Mouse (Mus musculus) neural tube, embryonic 13.5 days (tissue): ENCODE measurements around the gene F2rl1. TPM values are rescaled to one million over a fixed set of nuclear protein-coding genes. Genes with fewer than 3 reads are reported as not detected.
A peak's percentile ranks its signal among the peaks of the same experiment; 100 is the strongest.

Experiments used
- ATAC-seq: fragments of 200-750 bp; cut with Nextera tagmentation; 2 replicates; pipeline ENCODE4 v1.8.0; 2017; ENCODE audit warnings: low read depth, mild to moderate bottlenecking, moderate TSS enrichment, moderate library complexity
- H3K27ac ChIP-seq: fragments of 300-500 bp; sonication (generic); replicated peaks from 2 replicates; pipeline ENCODE4 v1.5.1; 2015; ENCODE audit warnings: moderate library complexity, mild to moderate bottlenecking, inconsistent platforms
- H3K27me3 ChIP-seq: fragments of 300-500 bp; sonication (generic); 2 replicates; pipeline ENCODE4 v1.6.1; 2015; ENCODE audit warnings: mild to moderate bottlenecking, inconsistent platforms
- H3K36me3 ChIP-seq: fragments of 300-500 bp; sonication (generic); 2 replicates; pipeline ENCODE4 v1.6.1; 2015; ENCODE audit warnings: mild to moderate bottlenecking, inconsistent platforms
- H3K4me1 ChIP-seq: fragments of 300-500 bp; sonication (generic); replicated peaks from 2 replicates; pipeline ENCODE4 v1.6.1; 2015; ENCODE audit warnings: inconsistent platforms
- H3K4me2 ChIP-seq: fragments of 300-500 bp; sonication (generic); 2 replicates; pipeline ENCODE4 v1.6.1; 2015; ENCODE audit warnings: inconsistent platforms, mild to moderate bottlenecking, moderate library complexity
- H3K4me3 ChIP-seq: fragments of 300-500 bp; sonication (generic); 2 replicates; pipeline ENCODE4 v1.5.1; 2015; ENCODE audit warnings: mild to moderate bottlenecking, inconsistent platforms
- H3K9ac ChIP-seq: fragments of 300-500 bp; sonication (generic); 2 replicates; pipeline ENCODE4 v1.6.1; 2015; ENCODE audit warnings: moderate library complexity, mild to moderate bottlenecking, inconsistent platforms
- H3K9me3 ChIP-seq: fragments of 300-500 bp; sonication (generic); 2 replicates; pipeline ENCODE4 v1.6.1; 2016; ENCODE audit warnings: inconsistent platforms
- WGBS: fragments of 180-500 bp; shearing (Covaris S2); methylation state at CpG from one replicate; pipeline ENCODE4 v1.1.7; 2015; 5-methylcytosine and 5-hydroxymethylcytosine counted together
- polyA plus RNA-seq: library from polyadenylated mRNA; unstranded; fragments of >200 nt; fragmentation: Nextera tagmentation; extraction: Ambion mirVana; gene quantifications from 2 replicates; pipeline ENCODE4 v1.2.1, GENCODE M21; 2015

F2rl1 gene
- polyA plus RNA-seq, 1 experiment from 2014 or later = not detected

DNA sequence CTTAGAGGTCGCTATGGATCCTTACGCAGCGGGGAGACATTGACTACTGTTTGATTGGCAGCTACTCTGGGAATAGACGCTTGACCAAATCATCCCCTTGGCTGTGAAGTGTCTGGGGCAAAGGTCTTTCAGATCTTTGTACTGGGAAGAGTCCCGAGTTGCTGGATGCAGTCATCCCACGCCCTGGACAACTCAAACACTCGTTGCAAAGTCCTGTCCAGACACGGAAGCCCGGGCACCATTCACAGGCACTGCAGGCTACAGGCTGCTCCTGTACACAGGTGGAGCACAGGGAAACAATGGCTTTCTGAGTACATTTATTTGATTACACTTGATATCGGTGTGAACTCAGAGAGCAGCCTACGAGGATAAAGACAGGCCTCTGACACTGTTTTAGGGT lies 33.7 kb downstream of the F2rl1 start:
- no peaks in the 10 kb centered on the region for H3K9me3 ChIP-seq
- 79% methylated on average over 11 of the region's 11 CpGs for WGBS
- H3K36me3 ChIP-seq = no peaks in the 10 kb centered on the region
- no peaks in the 10 kb centered on the region for H3K27me3 ChIP-seq
- H3K4me2 ChIP-seq = no peak overlapping the region
- no peak overlapping the region for H3K27ac ChIP-seq
- H3K9ac ChIP-seq = no peak overlapping the region
- H3K4me1 ChIP-seq = no peaks in the 10 kb centered on the region
- no peak overlapping the region for H3K4me3 ChIP-seq
- ATAC-seq = no peak

DNA sequence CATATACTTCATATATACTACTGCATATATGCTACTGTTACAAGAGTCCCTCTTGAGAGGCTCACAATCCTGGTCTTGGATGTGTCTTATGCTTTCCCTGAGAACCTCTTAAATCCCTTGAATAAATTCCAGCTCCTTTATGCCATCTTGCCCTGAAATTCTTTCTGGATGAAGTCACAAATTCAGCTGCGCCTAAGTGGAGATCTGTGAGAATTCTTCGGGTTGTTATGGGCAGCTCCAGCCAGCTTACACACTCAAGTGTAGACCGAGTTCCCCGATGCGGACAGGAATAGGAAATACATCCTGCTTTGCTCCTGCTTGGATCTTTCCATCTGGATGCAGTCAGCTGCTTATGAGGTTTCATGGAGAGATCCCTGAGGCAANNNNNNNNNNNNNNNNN lies 40.4 kb downstream of the F2rl1 start:
- Histone ChIP-seq H3K9ac (no peak overlapping the region), H3K4me3 (no peak overlapping the region), H3K9me3 (no peaks in the 10 kb centered on the region), H3K4me2 (no peak overlapping the region), H3K27me3 (no peaks in the 10 kb centered on the region), H3K4me1 (no peaks in the 10 kb centered on the region), H3K27ac (no peak overlapping the region), H3K36me3 (no peaks in the 10 kb centered on the region)
- WGBS = 69% methylated on average over 5 of the region's 5 CpGs
- no peak for ATAC-seq

DNA sequence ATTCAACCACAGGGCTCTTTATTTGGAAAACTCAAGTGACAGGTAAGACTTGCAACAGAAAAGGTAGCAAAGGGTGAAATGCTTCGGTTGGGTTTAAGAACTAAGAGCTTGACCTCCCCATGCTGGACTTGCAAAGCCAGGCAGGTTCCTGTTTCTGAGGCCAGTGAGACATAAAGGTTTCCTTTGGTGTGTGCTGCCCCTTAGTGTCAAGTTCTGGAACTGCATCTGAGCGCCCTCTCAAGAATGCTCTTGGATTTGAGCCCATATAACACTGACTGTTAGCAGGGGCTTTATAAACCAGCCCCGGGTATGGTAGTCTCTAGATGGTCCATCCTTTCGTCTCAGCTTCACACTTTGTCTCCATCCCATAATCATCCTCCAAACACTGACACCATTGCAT lies 43.6 kb downstream of the F2rl1 start:
- Histone ChIP-seq H3K9me3 (no peaks in the 10 kb centered on the region), H3K4me2 (no peak overlapping the region), H3K36me3 (no peaks in the 10 kb centered on the region), H3K27ac (no peak overlapping the region), H3K4me1 (no peaks in the 10 kb centered on the region), H3K27me3 (no peaks in the 10 kb centered on the region), H3K4me3 (no peak overlapping the region), H3K9ac (no peak overlapping the region)
- 12% methylated on average over 4 of the region's 4 CpGs for WGBS
- ATAC-seq = peak; percentile 69

DNA sequence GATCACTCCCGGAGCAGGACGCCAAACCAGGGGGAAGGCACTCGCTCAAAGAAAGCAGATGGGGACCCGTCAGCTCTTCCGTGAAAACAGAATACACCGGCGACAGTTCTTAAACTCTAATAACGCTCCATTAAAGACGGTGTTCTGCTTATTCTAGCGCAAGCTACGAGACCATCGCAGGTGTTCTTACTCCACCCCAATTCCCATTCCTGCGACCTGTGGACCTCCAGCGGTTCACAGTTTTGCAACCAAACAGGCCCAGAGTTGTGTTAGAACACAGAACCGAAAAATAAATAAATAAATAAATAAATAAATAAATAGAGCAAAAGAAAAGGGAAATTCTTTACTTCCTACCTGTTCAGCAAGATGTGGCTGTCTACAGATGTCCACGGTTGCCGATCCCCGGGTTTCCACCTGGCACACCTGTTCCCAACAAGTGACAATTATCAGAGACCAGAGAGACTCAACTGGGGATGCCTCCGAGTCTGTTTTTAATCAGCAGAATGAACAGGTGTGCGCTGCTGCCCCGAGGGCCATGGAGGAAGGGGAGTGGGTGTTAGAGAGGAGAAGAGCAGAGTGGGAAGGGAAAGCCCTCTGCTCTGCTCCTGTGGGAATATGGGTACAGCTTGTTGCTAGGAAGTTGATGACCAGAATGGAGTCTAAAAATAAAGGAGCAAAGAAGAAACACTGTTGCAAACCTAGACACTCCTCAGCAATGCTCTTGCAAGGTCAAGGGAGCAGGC lies 46.2 kb downstream of the F2rl1 start, which contains the start of gene S100z:
Gene S100z (minus strand): TSS at position 51 of the 743 bp plus-strand sequence.
- Histone ChIP-seq H3K4me2 (no peak within 1 kb of the TSS), H3K27ac (no peak within 1 kb of the TSS), H3K9ac (no peak within 1 kb of the TSS), H3K36me3 (no peaks in the 10 kb centered on the region), H3K4me1 (no peaks in the 10 kb centered on the region), H3K9me3 (no peaks in the 10 kb centered on the region), H3K4me3 (no peak within 1 kb of the TSS), H3K27me3 (no peaks in the 10 kb centered on the region)
- no peak for ATAC-seq
- WGBS = 90% methylated on average over 21 of the region's 21 CpGs

DNA sequence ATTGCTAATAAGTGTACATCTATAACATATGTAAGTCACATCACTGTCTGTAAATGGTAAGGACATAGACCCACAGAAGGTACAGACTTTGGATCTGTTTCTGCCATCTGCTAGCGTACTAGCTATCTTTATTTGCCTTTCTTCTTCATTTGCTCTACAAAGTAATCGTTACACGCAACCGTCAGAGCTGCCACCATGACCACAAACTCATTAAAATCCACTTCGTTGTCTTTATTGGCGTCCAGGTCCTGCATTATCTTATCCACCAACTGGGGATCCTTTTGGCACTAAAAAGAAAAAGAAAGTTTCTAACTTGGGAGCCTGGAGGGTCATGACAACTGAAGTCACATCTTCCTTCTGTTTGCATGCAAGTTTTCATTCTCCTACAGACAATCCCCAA lies 47.9 kb downstream of the F2rl1 start:
- Histone ChIP-seq H3K27ac (no peak overlapping the region), H3K4me1 (no peaks in the 10 kb centered on the region), H3K4me2 (no peak overlapping the region), H3K9ac (no peak overlapping the region), H3K4me3 (no peak overlapping the region), H3K9me3 (no peaks in the 10 kb centered on the region), H3K27me3 (no peaks in the 10 kb centered on the region), H3K36me3 (no peaks in the 10 kb centered on the region)
- no peak for ATAC-seq
- 76% methylated on average over 6 of the region's 6 CpGs for WGBS

DNA sequence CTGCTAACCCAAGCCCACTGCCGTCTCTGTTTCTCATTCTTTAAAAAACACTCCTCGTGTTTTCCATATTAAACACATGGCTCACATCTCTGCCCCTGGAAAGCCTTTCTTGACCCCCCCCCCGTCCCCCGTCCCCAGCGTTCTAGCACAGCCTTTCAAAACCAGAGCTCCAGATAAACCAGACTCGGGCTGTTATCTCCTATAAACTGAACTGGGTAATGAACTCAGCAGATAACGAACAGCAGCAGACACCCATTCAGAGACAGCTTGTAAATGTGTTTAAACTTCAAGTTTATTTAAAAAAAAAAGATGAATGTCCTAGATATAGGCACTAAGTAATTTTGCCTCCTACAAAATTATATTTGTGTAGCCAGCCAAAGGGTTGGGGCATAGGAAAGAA lies 49.9 kb downstream of the F2rl1 start:
- ATAC-seq = no peak
- Histone ChIP-seq H3K4me3 (no peak overlapping the region), H3K4me1 (no peaks in the 10 kb centered on the region), H3K27me3 (no peaks in the 10 kb centered on the region), H3K27ac (no peak overlapping the region), H3K9me3 (no peaks in the 10 kb centered on the region), H3K9ac (no peak overlapping the region), H3K36me3 (no peaks in the 10 kb centered on the region), H3K4me2 (no peak overlapping the region)
- WGBS = 75% methylated on average over 7 of the region's 7 CpGs

DNA sequence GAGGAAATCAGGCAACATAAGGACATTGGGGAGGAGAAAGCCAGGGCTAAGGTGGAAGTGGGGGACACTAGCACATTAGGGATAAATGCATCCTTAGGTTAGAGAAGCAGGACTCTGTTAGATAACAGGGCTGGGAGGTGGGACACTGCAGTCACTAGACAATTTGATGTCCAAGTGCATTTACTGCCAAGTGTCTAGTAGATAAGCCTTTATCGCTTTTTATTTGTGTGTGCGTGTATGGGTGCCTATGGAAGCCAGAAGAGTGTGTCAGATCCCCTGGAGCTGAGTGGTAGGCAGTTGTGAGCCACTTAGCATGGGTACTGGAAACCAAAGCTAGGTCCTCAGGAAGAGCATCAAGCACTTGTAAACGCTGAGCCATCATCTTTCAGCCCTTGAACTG lies 50.7 kb downstream of the F2rl1 start:
- no peak overlapping the region for H3K4me3 ChIP-seq
- 85% methylated on average over 3 of the region's 3 CpGs for WGBS
- no peak for ATAC-seq

DNA sequence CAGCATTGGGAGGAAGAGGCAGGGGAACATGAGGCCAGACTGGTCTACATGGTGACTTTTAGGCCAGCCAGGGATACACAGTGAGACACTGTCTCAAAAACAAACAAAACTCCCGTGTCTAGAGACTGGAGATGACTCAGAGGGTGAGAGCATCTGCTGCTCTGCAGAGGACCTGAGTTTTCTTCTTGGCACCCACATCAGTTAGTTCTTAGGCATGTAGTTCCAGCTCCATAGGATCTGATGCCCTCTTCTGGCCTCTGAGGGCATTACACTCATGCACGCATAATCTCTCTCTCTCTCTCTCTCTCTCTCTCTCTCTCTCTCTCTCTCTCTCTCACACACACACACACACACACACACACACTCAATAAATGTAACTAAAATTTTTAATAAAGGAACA lies 54.1 kb downstream of the F2rl1 start:
- no peak for ATAC-seq
- Histone ChIP-seq H3K9me3 (no peaks in the 10 kb centered on the region), H3K27ac (no peak overlapping the region), H3K36me3 (no peaks in the 10 kb centered on the region), H3K27me3 (no peaks in the 10 kb centered on the region), H3K9ac (no peak overlapping the region), H3K4me3 (no peak overlapping the region), H3K4me1 (no peaks in the 10 kb centered on the region), H3K4me2 (no peak overlapping the region)
- 91% methylated on average over 2 of the region's 2 CpGs for WGBS

More for the DNA sequence above, 50.7 kb downstream of the F2rl1 start:
- H3K9me3 ChIP-seq = no peaks in the 10 kb centered on the region
- no peaks in the 10 kb centered on the region for H3K4me1 ChIP-seq
- no peak overlapping the region for H3K9ac ChIP-seq
- no peaks in the 10 kb centered on the region for H3K36me3 ChIP-seq
- no peaks in the 10 kb centered on the region for H3K27me3 ChIP-seq
- no peak overlapping the region for H3K4me2 ChIP-seq
- H3K27ac ChIP-seq = no peak overlapping the region

Other genes starting within 250 kb of the F2rl1 start
- 38.2 and 44.3 TPM in 2 replicates for gene Zbed3, start 201.6 kb downstream of the F2rl1 start, polyA plus RNA-seq
- 37.1 and 39.2 TPM in 2 replicates for gene Aggf1, start 149.9 kb downstream of the F2rl1 start, polyA plus RNA-seq
- 3.8 and 4.7 TPM in 2 replicates for gene Crhbp, start 80.3 kb downstream of the F2rl1 start, polyA plus RNA-seq
- gene S100z, start 46.5 kb downstream of the F2rl1 start, polyA plus RNA-seq = not detected in 2 replicates
- 71.2 and 89.5 TPM in 2 replicates for gene F2r, start 93.3 kb upstream of the F2rl1 start, polyA plus RNA-seq
- gene F2rl2, start 171.6 kb upstream of the F2rl1 start, polyA plus RNA-seq = 1.2 TPM in 2 replicates